Mouse (Mus musculus) heart, embryonic 14.5 days (tissue): ENCODE measurements around the gene Ppil1. TPM values are rescaled to one million over a fixed set of nuclear protein-coding genes. Genes with fewer than 3 reads are reported as not detected.
A peak's percentile ranks its signal among the peaks of the same experiment; 100 is the strongest.

Source experiments
- ATAC-seq: fragments of 200-750 bp; cut with Nextera tagmentation; 2 replicates; pipeline ENCODE4 v1.8.0; 2017; ENCODE audit warnings: low read depth, moderate TSS enrichment; ENCODE audit not compliant: insufficient number of reproducible peaks, insufficient read depth, low FRiP score
- H3K27ac ChIP-seq, 2 experiments: fragments of 200-500 bp in 1 of 2; fragments of 300-500 bp in 1 of 2; sonication (generic) in 1 of 2; replicated peaks in 1 of 2; 2 replicates each; pipeline ENCODE4 v1.5.1; 2012 to 2014; ENCODE audit warnings: low read depth in 2 of 2, low read length in 2 of 2, control low read depth in 1 of 2, mild to moderate bottlenecking in 1 of 2, mixed read lengths in 1 of 2; ENCODE audit not compliant: control insufficient read depth in 1 of 2, insufficient read depth in 1 of 2
- H3K27me3 ChIP-seq: fragments of 300-500 bp; sonication (generic); 2 replicates; pipeline ENCODE4 v1.6.1; 2014; ENCODE audit warnings: mild to moderate bottlenecking, low read length, control low read depth; ENCODE audit not compliant: control insufficient read depth, insufficient read depth
- H3K36me3 ChIP-seq: fragments of 300-500 bp; sonication (generic); 2 replicates; pipeline ENCODE4 v1.6.1; 2014; ENCODE audit warnings: mild to moderate bottlenecking, control low read depth, low read length, mixed read lengths; ENCODE audit not compliant: control insufficient read depth, insufficient read depth
- H3K4me1 ChIP-seq, 2 experiments: fragments of 200-500 bp in 1 of 2; fragments of 300-500 bp in 1 of 2; sonication (generic) in 1 of 2; 2 replicates each; pipeline ENCODE4 v1.6.1; 2012 to 2014; ENCODE audit warnings: low read length in 2 of 2, control low read depth in 1 of 2, mixed read lengths in 1 of 2; ENCODE audit not compliant: control insufficient read depth in 2 of 2, insufficient read depth in 2 of 2
- H3K4me2 ChIP-seq: fragments of 300-500 bp; sonication (generic); 2 replicates; pipeline ENCODE4 v1.6.1; 2014; ENCODE audit warnings: mild to moderate bottlenecking, low read length
- H3K4me3 ChIP-seq, 2 experiments: fragments of 200-500 bp in 1 of 2; fragments of 300-500 bp in 1 of 2; sonication (generic) in 1 of 2; 2 replicates each; pipeline ENCODE4 v1.5.1; 2012 to 2014; ENCODE audit warnings: low read length in 2 of 2, mild to moderate bottlenecking in 2 of 2, control low read depth in 1 of 2, low read depth in 1 of 2, moderate library complexity in 1 of 2; ENCODE audit not compliant: control insufficient read depth in 1 of 2, insufficient read depth in 1 of 2
- H3K9ac ChIP-seq: fragments of 300-500 bp; sonication (generic); 2 replicates; pipeline ENCODE4 v1.6.1; 2014; ENCODE audit warnings: mild to moderate bottlenecking, low read length
- H3K9me3 ChIP-seq: fragments of 300-500 bp; sonication (generic); 2 replicates; pipeline ENCODE4 v1.6.1; 2016; ENCODE audit warnings: low read length, control low read depth; ENCODE audit not compliant: control insufficient read depth
- WGBS: fragments of 180-500 bp; shearing (Covaris S2); extraction: QIAGEN DNeasy Blood & Tissue Kit; methylation state at CpG from one replicate; pipeline ENCODE4 v1.1.7; 2014; 5-methylcytosine and 5-hydroxymethylcytosine counted together
- polyA plus RNA-seq: library from polyadenylated mRNA; unstranded; fragments of >200 nt; fragmentation: Nextera tagmentation; extraction: Ambion mirVana; gene quantifications from 2 replicates; pipeline ENCODE4 v1.2.1, GENCODE M21; 2014

Gene Ppil1
- polyA plus RNA-seq, 1 experiment from 2014 or later: 106 TPM

GRCm38 (mm10) chr17:29238421-29238945 lies 25.5 kb downstream of the Ppil1 start:
- no peak overlapping the region for H3K27ac ChIP-seq
- H3K4me2 ChIP-seq: peak overlapping the region; percentile 100
- peak overlapping the region; percentile 46 to 63 for H3K4me3 ChIP-seq
- no peaks in the 10 kb centered on the region for H3K36me3 ChIP-seq
- WGBS: 6% methylated on average over 21 of the region's 23 CpGs
- H3K4me1 ChIP-seq: peaks cover 5 to 13% of the 10 kb centered on the region in 2 experiments; a peak in 3 of 4 replicates
- H3K9ac ChIP-seq: peak overlapping the region; percentile 74
- peaks cover 40% of the 10 kb centered on the region for H3K27me3 ChIP-seq
- no peaks in the 10 kb centered on the region for H3K9me3 ChIP-seq
- no peak for ATAC-seq

GRCm38 (mm10) chr17:29237772-29238420 lies 26.1 kb downstream of the Ppil1 start, which contains the start of gene Cpne5:
Gene Cpne5 (minus strand): TSS chr17:29238167.
- ATAC-seq: peak; percentile 13; the same call in 1 of the 2 replicates
- Histone ChIP-seq H3K27ac (peak within 1 kb of the TSS in 1 of 2 experiments; percentile 24; a peak in 1 of 4 replicates), H3K4me1 (peaks cover 5 to 13% of the 10 kb centered on the region in 2 experiments; a peak in 3 of 4 replicates), H3K36me3 (no peaks in the 10 kb centered on the region), H3K27me3 (peaks cover 38% of the 10 kb centered on the region), H3K4me3 (peak within 1 kb of the TSS; percentile 46 to 63), H3K9ac (peak within 1 kb of the TSS; percentile 74), H3K9me3 (no peaks in the 10 kb centered on the region), H3K4me2 (peak within 1 kb of the TSS; percentile 100)
- under 1% methylated on average over 58 of the region's 73 CpGs for WGBS

- Histone ChIP-seq H3K27ac (peak overlapping the region in 1 of 2 experiments; percentile 24; a peak in 1 of 4 replicates), H3K27me3 (peaks cover 38% of the 10 kb centered on the region)
Measured at GRCm38 (mm10) chr17:29237267-29237771, 26.7 kb downstream of the Ppil1 start.

GRCm38 (mm10) chr17:29236111-29236510 lies 27.9 kb downstream of the Ppil1 start:
- Histone ChIP-seq H3K4me2 (peak overlapping the region; percentile 100; the same call in 1 of the 2 replicates), H3K4me3 (no peak overlapping the region)

More at GRCm38 (mm10) chr17:29237267-29237771, 26.7 kb downstream of the Ppil1 start:
- H3K4me1 ChIP-seq: peaks cover 5 to 13% of the 10 kb centered on the region in 2 experiments; a peak in 3 of 4 replicates
- peak overlapping the region; percentile 100 for H3K4me2 ChIP-seq
- WGBS: 2% methylated on average over 32 of the region's 32 CpGs
- H3K9me3 ChIP-seq: no peaks in the 10 kb centered on the region
- H3K36me3 ChIP-seq: no peaks in the 10 kb centered on the region
- ATAC-seq: no peak
- H3K9ac ChIP-seq: peak overlapping the region; percentile 74
- peak overlapping the region; percentile 46 to 63 for H3K4me3 ChIP-seq

GRCm38 (mm10) chr17:29231109-29231508 lies 32.9 kb downstream of the Ppil1 start:
- H3K4me3 ChIP-seq: no peak overlapping the region
- no peak overlapping the region for H3K27ac ChIP-seq
- 78% methylated on average over 10 of the region's 10 CpGs for WGBS
- H3K27me3 ChIP-seq: peaks cover 18% of the 10 kb centered on the region
- no peaks in the 10 kb centered on the region for H3K4me1 ChIP-seq
- H3K9ac ChIP-seq: no peak overlapping the region
- H3K36me3 ChIP-seq: no peaks in the 10 kb centered on the region
- H3K4me2 ChIP-seq: no peak overlapping the region
- ATAC-seq: no peak
- no peaks in the 10 kb centered on the region for H3K9me3 ChIP-seq

More at GRCm38 (mm10) chr17:29236111-29236510, 27.9 kb downstream of the Ppil1 start:
- Histone ChIP-seq H3K9ac (no peak overlapping the region), H3K36me3 (no peaks in the 10 kb centered on the region), H3K9me3 (no peaks in the 10 kb centered on the region), H3K27me3 (peaks cover 38% of the 10 kb centered on the region), H3K27ac (no peak overlapping the region), H3K4me1 (peaks cover 2 to 13% of the 10 kb centered on the region in 2 experiments; a peak in 3 of 4 replicates)
- WGBS: 38% methylated on average over 7 of the region's 7 CpGs
- no peak for ATAC-seq

GRCm38 (mm10) chr17:29220631-29221030 lies 43.4 kb downstream of the Ppil1 start:
- Histone ChIP-seq H3K4me2 (no peak overlapping the region), H3K9me3 (no peaks in the 10 kb centered on the region), H3K9ac (no peak overlapping the region), H3K4me3 (no peak overlapping the region), H3K36me3 (no peaks in the 10 kb centered on the region), H3K27ac (no peak overlapping the region), H3K27me3 (no peaks in the 10 kb centered on the region), H3K4me1 (no peaks in the 10 kb centered on the region; a peak in 1 of 4 replicates)
- 70% methylated on average over 14 of the region's 14 CpGs for WGBS
- ATAC-seq: no peak

GRCm38 (mm10) chr17:29218017-29218416 lies 46.0 kb downstream of the Ppil1 start:
- H3K27ac ChIP-seq: no peak overlapping the region
- H3K27me3 ChIP-seq: no peaks in the 10 kb centered on the region
- no peak for ATAC-seq
- H3K36me3 ChIP-seq: no peaks in the 10 kb centered on the region
- H3K4me2 ChIP-seq: no peak overlapping the region
- no peak overlapping the region for H3K9ac ChIP-seq
- 59% methylated on average over 5 of the region's 5 CpGs for WGBS
- H3K9me3 ChIP-seq: no peaks in the 10 kb centered on the region
- no peaks in the 10 kb centered on the region; a peak in 1 of 4 replicates for H3K4me1 ChIP-seq
- H3K4me3 ChIP-seq: no peak overlapping the region
